Mouse (Mus musculus): Measurements from ENCODE around the gene Gm11437. TPM values are rescaled to one million over a fixed set of nuclear protein-coding genes. Genes with fewer than 3 reads are reported as not detected.

The Gm11437 gene
- total RNA-seq (2015; ENCODE audit: low replicate concordance) (not detected in 2 replicates), total RNA-seq (2017; ENCODE audit: low replicate concordance) (not detected in 2 replicates)

DNA sequence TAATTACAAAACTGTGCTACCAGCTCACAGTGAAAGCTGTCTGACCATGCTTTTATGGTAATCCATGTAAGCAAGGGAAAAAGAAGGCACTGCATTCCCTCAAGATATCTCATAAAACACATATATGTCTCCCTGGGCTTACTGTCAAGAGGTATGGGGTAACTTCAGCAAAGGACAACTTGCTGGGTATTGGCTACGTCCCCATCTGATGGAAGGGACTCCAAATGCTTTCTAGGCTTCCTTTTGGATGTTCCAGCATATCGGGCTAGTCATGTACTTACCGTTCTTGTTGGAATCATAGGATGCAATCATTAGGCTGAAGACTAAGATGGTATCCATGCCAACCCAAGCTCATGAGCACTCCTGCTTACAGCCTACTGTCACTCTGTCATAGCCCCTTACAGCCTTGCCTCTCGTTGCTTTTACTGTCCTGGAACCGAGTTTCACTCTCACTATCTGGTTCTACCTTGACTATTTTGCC is at the start of gene Gm11437:
Gene Gm11437, minus strand, starts transcription at position 431 of the 481 bp plus-strand sequence.
- no peak for ATAC-seq (replicated peaks; ENCODE audit: low FRiP score, poor library complexity, severe bottlenecking)

DNA sequence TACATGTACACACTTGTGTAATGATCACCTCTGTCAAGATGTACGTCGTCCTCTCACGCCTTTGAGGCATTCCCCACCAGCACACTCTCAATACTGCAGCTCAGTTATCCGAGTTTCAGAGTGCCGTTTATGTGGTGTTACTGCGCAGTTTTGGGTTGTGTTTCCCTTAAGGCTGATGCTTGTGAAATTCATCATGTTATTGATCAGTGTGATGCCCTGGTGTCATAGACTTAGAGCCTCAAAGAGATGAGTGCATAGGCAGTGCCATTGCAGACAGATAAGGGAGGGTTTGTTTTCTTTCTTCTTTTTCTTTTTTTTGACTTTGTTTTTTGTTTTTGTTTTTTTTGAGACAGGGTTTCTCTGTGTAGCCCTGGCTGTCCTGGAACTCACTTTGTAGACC is 43.6 kb upstream of the Gm11437 start:
- ATAC-seq (replicated peaks; ENCODE audit: low FRiP score, poor library complexity, severe bottlenecking): no peak

DNA sequence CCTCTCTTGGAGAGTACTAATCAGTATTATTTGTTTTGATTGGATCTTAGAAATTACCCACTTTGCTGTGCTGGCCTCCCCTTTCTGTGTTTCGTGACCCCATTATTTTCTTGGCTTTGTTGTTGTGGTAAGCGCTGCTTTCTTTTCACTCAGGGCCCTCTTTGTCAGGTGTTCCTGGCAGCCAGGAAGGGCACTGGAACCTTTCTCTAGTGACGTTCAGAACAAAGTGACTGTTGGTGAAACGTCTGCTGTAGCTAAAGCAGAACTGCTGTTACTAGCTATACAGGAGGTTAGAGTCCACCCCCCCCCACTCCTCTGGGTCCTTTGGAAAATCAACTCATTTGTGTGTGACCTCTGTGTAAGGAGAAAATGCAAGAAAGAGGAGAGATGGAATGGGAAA is 38.5 kb upstream of the Gm11437 start:
- no peak for ATAC-seq (replicated peaks; ENCODE audit: low FRiP score, poor library complexity, severe bottlenecking)

DNA sequence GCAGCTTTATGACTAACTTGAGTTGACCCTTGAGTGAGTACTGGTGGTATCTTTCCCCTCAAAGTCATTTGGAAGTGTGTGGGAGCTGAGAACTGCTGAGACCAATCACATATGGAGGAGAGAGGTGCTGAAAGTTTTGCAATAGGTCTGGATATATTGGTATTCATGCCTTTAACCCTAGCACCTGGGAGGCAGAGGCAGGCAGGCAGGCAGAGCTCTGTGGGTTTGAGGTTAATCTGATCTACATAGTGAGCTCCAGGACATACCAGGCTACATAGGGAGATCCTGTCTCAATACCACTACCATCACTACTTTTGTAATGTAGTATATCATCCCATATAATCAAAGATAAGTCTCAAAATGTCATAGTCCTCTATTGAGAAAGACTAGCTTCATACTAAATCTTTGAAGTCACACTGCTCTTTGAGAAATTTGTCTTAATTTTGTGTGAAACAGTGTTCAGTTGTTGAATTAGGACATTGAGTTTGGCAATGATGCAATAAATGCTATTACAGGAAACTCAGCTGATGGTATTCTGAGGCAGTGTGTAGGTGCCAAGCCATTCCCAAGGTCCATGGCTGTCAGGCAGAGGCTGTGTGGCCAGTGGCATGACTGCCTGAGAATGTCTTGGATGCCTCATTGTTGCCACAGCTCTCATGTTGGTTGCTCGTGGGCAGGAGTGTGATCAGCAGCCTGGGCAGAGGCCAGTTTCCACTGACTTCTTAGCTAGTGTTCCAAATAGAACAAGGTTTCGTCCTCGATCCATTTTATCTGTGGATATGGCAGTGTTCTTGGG is 30.5 kb upstream of the Gm11437 start:
- no peak for ATAC-seq (replicated peaks; ENCODE audit: low FRiP score, poor library complexity, severe bottlenecking)

DNA sequence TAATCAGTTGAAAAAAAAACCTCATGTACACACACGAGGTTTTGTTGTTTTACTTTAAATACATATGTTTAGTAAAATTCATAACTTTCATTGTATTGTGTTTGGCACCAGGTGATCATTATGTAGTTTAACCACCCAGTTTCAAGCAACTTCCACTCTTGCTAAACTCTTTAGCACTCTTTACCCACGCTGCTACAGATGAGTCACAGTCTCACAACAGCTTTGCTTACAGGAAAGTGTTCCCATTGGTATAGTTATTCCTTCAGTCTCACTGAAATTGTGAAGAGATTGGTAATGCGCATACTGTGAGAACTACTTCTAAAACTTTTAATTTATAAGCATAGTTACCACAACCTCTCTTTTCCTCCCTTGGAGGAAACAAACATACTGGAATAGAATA is 27.5 kb upstream of the Gm11437 start:
- ATAC-seq (replicated peaks; ENCODE audit: low FRiP score, poor library complexity, severe bottlenecking): no peak

DNA sequence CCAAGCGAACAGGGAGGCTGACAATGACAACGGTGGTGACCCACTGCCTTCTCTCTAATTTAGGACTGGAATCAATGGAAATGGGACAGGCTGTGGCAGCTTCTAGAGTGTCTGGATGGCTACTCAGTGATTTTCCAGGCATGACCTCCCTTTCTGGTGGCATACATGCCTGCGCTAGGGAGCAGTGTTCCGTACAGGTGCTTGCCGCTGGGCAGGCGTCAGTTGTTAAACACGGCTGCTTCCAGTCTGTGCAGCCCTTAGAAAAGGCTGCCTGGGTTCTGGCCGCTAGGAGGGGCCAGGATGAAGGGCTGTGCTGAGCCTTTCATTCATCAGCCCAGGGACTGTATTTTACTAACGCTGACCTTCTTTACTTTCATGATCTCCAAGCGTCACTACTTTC is 26.0 kb upstream of the Gm11437 start:
- no peak for ATAC-seq (replicated peaks; ENCODE audit: low FRiP score, poor library complexity, severe bottlenecking)

DNA sequence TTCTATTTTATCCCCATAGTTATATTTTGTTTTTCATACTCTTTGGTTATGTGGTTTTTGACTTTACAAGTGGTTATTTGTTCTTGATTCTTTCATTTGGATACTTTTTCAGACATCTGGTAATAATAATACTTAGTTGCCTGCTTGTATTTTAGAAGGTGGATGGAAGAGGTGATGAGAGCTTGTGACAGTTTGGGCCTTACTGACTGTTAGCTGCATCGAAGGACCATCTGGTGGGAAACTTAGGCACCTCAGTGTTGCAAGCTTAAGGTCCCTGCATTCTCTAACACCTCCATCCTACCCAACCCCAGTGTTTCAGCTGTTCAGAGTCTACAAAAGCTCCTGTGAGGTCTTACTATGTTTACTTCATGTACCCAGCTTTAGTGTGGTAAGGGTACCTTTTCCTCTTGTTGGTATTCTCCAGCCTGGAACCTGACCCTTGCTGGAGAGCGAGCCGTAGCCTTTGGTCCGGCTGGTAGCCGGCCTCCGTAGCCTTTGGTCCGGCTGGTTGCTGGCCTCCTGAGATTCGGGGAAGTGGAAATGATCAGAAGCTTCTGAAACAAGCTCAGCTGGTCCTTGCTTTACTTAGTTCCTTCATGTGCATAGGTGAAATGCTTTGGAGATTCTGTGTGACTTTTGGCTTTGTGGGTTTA is 23.4 kb upstream of the Gm11437 start:
- ATAC-seq (replicated peaks; ENCODE audit: low FRiP score, poor library complexity, severe bottlenecking): no peak

DNA sequence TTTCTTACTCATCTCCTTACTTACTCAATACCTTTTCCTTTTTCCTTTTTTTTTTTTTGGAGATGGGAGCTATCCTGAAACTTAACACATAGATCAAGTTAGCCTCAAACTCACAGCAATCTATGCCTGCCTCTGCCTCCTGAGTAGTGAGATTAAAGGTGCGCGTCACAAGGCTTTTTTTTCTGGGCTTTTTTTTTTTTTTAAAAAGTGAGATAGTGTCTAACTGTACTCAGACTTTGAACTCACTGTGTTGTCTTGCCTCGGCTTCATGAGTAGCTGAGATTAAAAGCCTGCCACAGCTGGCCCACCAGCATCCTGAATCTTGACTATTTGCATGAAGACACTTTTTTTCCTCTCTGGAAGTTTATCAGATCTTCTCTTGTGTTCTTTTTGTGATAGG is 21.3 kb upstream of the Gm11437 start:
- no peak for ATAC-seq (replicated peaks; ENCODE audit: low FRiP score, poor library complexity, severe bottlenecking)

DNA sequence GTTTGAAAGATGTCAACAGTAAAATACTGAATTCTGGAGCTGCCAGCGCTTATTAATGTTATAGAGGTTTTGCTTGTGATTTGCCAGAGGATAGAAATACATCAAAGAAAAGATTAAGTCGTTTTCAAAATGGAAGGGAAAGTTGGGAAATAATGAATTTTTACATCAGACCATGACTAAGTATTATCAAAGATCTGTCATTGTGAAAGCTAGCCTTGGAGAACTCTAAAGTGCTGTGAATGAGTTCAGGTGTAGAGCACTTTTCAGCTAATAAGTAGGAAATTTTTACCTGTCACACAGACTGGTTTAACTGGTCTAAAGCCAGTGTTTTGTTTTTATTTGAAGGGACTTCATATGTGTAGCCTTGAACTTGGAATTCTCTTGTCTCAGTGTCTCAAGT is 14.0 kb upstream of the Gm11437 start:
- ATAC-seq (replicated peaks; ENCODE audit: low FRiP score, poor library complexity, severe bottlenecking): no peak

DNA sequence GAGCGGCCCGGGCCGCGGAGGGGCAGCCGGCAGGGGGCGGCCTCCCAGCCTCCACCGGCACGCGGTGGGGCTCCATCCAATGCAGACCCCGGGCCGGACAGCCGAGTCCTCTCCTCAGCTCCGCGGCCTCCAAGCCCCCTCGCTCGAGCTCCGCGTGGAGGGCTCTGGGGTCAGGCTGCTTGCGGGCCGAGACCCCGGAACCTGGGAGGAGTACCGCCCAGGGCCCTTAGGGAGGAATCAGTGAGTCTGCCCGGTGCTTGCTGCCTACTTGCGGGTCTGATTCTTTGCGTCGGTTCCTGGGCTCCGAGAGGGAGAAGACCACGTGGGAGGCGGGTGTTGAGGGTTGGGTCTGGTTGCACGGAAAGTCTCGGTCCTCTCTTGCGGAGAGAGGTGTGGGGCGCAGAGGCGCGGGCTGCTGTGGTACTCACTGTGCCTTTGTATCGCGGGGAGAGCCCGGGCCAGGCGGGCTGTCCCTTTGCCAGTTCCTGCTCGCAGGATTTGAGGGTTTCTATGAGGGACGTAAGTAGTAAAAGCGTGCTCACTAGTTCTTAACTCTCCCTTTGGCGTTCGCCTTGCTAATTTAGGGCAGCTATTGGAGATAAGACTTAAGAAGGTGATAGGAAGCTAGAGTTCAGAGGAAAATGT is 12.8 kb upstream of the Gm11437 start:
- peak; percentile 63 for ATAC-seq (replicated peaks; ENCODE audit: low FRiP score, poor library complexity, severe bottlenecking)

DNA sequence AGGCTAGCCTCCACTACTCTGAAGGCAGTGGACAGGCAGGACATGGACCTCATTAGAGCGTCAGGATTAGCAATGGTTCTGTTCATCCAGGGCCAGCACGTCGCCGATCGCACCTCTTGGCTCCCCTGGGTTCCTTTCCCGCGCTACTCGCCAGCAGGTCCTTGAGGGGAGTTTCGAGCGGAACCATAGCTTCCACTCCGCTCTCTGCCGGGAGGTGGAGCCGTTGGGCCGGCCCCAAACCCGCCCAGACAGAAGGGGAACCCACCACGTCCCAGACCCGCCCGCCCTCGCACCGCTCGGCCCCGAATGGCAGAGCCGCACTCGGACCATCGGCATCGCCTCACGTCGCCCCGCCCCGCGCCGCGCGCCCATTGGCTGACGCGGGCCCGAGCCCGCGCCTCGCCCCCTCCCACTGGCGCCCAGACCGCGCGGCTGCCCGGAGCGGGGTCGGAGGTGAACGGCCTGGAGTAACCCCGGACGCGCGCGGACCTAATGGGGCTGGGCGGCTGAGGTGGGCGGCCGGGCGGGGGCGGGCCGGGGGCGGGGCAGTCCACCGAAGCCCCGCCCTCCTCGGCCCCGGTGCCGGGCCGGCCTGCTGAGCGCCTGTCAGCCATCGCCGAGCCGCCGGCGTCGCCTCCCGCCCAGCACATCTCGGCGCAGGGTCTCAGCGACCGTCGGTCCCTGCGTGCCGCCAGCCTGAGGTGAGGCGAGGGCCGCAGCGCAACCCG is 12.1 kb upstream of the Gm11437 start:
- peak; percentile 91 for ATAC-seq (replicated peaks; ENCODE audit: low FRiP score, poor library complexity, severe bottlenecking)

DNA sequence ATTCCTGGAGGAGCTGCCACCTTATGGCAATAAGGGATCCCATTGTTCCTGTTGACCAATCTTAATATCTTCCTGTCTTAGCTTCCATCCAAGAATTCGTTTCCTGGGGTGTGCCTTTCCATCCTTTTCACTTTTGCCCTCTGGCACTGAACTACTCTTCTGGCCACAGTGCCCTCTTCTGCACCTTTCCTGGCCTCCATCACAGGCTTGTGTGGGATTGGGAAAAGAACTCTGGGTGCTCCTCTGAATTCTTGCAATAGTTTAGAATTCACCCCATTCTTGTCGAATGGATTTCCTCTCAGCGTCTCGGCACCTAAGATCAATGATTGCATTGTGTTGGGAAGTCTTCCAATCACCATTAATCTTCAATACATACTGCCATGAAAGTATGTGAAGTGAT is 11.3 kb upstream of the Gm11437 start:
- ATAC-seq (replicated peaks; ENCODE audit: low FRiP score, poor library complexity, severe bottlenecking): no peak

DNA sequence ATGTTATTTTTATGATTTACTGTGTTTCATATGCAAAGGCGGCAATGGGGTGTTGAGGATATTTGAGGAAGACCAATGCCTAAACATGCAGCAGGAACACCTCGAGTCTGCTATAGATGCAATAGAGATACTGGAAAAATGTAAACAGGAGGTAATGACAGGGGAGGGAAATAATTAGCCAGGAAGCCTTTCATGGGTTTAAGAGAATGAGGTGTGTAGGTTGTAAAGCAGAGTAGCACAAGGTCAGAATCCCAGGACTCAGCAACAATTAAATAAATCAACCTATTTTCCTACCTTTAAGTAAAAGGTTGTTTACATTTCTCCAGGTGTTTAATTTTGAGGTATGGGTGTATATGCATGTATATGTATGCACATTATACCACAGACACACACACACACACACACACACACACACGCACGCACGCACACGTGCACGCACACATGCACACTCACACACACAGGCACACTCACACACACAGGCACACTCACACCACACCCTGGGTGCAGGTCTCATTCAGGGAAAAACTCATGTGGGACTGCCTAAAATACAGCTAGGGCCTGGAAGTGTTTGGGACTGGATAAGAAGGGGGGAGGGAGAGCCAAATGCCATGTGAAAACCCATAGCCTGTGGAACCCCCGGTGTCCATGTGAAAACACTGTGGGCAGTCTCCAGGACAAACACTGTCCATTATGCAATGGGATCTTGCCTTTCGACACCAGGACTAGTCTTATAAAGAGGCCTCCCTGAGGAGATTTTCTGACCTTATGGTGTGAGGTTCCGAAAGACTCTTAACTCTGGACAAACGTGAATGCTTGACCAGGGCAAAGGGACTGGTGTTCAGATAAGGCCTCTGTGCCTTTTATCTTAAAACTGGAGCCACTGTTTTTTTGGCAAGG is 5.5 kb upstream of the Gm11437 start:
- ATAC-seq (replicated peaks; ENCODE audit: low FRiP score, poor library complexity, severe bottlenecking): no peak

DNA sequence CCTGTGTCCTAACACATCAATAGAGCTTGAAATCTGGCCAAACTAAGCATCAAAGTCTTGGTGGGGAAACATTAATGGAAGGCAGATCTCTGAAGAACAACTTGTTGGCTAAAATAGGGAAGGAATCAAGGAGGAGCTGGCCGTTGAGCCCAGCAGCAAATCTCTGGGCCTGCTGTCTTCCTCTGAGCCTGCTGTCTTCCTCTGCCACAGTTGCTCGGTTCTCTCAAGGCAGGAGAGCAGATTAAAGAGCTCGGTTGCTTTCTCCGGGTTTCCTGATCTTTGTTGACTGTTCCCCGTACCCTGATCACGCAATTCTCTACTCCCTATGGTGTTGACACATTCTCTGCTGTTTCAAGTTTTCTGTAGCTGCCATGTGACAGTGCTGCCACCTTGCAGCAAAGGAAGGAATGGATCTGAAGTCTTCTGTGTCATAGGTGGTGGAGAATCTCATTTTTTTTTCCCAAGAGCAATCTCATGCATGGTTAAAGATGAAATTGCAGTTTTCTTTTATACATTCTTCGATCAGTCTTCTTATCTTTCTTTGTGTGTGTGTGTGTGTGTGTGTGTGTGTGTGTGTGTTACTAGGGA is 1.5 kb upstream of the Gm11437 start:
- no peak for ATAC-seq (replicated peaks; ENCODE audit: low FRiP score, poor library complexity, severe bottlenecking)

DNA sequence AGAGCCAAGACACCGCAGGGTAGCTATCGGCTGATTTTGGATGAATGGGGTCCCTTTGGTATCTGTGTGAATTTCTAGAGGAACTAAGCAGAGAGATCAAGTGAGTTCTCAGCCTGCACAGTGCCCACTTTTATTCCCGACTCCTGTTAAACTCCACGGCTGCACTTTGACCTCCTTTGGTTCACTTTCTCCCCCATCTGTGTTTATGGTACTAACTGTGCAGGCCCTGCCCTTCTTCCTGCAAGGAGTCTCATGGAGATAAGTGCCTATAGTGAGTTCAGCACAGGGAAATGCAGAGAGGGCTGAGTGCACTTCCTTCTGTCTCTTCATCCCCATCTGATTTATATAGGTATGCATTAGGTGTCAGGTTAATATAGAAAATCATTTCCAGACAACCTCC is 2.7 kb downstream of the Gm11437 start:
- no peak for ATAC-seq (replicated peaks; ENCODE audit: low FRiP score, poor library complexity, severe bottlenecking)

DNA sequence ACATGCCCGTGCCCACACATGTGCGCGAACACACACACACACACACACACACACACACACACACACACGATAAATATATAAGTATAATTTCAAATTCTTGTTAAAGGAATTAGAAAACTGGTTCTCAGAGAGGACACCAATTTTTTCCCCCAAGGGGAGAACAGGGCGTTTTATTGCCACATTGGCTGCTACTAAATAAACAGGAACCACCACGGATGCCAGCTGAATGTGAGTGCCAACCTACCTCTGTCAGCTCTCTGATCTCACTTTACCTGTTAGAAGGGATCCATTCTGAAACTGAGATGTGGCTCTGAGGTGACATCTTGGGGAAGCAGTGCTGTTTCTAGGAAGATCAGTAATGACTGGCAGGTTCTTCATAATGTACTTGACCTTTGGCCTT is 3.2 kb downstream of the Gm11437 start:
- ATAC-seq (replicated peaks; ENCODE audit: low FRiP score, poor library complexity, severe bottlenecking): no peak

DNA sequence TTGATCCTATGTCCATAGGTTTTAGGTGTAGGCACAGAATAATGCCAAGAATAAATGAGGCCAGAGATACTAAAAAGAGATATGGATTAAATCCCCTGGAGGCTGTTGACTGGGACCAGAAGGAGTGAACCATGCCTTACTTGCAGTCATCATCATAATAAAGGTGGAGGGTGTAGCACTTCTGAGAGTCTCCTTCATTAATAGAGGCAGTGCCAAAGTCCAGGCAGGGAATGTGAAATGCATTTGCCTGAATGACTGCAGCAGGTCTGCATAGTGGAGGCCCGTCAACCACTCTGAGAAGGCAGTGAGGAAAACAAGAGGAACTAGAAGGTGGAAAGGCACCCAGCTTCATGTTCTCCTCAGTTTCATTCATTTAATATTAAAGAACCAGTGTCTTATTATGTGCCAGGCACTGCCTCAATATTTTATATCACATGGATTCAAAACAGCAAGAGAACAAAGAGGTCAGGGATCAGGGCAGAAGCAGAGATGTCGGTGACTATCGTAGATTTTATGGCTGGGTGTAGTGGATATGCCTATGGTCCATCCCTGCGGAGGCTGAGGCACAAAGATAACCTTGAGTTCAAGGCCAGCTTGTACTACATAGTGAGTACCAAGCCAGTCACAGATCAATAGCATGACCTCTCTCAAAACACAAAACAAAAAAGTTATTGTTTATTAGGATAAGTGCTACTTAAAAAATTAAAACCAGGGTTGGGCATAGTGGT is 10.6 kb downstream of the Gm11437 start:
- no peak for ATAC-seq (replicated peaks; ENCODE audit: low FRiP score, poor library complexity, severe bottlenecking)

DNA sequence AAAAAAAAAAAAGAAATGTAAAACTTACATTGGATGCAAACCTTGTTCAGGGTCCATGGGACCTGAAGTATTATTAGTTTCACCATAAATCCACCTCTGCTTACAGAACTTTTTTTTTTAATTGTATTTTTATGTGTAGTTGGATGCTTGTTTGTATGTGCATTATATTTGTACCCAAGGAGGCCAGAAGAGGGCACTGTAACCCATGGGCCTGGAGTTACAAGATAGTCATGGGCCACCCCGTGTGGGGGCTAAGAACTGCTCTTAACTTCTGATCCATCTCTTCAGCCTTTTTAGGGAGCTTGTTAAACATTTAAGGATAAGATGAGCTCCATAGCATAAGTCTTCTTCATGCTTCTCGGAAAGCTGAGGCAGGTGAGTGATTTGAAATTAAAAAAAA is 16.4 kb downstream of the Gm11437 start:
- ATAC-seq (replicated peaks; ENCODE audit: low FRiP score, poor library complexity, severe bottlenecking): no peak

Data from erythroblast, adult 5-6 weeks (primary cell).